Mouse (Mus musculus): ENCODE measurements around the gene Spatc1l. TPM values are rescaled to one million over a fixed set of nuclear protein-coding genes. Genes with fewer than 3 reads are reported as not detected.
A peak's percentile ranks its signal among the peaks of the same experiment; 100 is the strongest.

Gene Spatc1l
- polyA plus RNA-seq, 1 experiment from 2014 or later, result not detected

DNA sequence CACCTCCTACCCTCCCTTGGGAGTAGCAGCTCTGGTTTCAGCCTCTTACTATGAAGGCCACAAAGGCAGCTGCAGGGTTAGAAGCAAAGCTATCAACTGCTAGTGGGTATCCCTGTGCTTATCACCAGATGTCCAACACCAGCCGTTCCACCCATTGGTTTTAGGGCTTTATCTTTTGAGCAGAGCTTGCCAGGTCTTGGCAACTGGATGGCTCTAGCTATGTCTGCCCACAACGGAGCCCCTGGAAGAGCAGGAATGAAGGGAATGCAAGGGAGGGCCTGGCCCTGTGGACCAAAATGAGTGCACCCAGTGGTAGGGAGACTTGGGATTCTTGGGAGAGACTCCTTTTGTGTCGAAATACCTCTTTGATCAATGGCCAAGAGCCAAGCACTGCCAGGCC, 40.6 kb downstream of the Spatc1l start:
- H3K27ac ChIP-seq (replicated peaks), result peak overlapping the region; percentile 36; the same call in 1 of the 2 replicates
- H3K9me3 ChIP-seq, result no peaks in the 10 kb centered on the region
- H3K4me3 ChIP-seq, result no peak overlapping the region
- H3K36me3 ChIP-seq, result peaks cover 67% of the 10 kb centered on the region
- H3K9ac ChIP-seq, result no peak overlapping the region
- peaks cover 11% of the 10 kb centered on the region for H3K4me1 ChIP-seq
- 28% methylated on average over 3 of the region's 3 CpGs for WGBS
- ATAC-seq (ENCODE audit: extremely low read depth, insufficient number of reproducible peaks, low FRiP score, low TSS enrichment), result no peak
- no peaks in the 10 kb centered on the region for H3K27me3 ChIP-seq (replicated peaks)
- no peak overlapping the region for H3K4me2 ChIP-seq

DNA sequence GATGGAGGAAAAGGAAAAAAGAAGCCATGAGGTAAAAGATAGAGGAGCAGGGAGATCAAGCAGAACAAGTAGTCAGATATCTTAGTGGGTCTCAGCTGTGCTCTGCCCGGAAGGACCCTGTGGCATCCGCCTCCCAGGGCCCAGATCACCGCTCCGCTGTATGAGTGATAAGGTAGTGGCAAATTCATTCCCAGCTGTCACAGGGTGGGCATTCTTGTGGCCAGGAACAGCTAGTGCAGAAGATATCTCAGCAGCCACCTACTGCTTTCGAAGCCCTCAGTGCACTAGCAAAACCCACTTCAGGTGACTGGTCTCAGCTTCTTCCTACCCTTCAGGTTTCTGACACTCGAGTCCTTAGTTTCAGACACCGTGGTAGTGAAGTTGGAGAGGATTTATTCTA, 50.4 kb downstream of the Spatc1l start:
- H3K4me2 ChIP-seq, result no peak overlapping the region
- H3K4me3 ChIP-seq, result no peak overlapping the region
- H3K4me1 ChIP-seq, result peaks cover 11% of the 10 kb centered on the region
- H3K27me3 ChIP-seq (replicated peaks), result no peaks in the 10 kb centered on the region
- H3K36me3 ChIP-seq, result peaks cover 67% of the 10 kb centered on the region
- no peaks in the 10 kb centered on the region for H3K9me3 ChIP-seq
- H3K9ac ChIP-seq, result no peak overlapping the region; the same call in 1 of the 2 replicates
- ATAC-seq (ENCODE audit: extremely low read depth, insufficient number of reproducible peaks, low FRiP score, low TSS enrichment), result no peak
- no peak overlapping the region; the same call in 1 of the 2 replicates for H3K27ac ChIP-seq (replicated peaks)
- 52% methylated on average over 7 of the region's 7 CpGs for WGBS

Other genes starting within 250 kb of the Spatc1l start
- gene Dip2a, start 217.0 kb upstream of the Spatc1l start, polyA plus RNA-seq (2015; fragmentation: Nextera tagmentation; extraction: Ambion mirVana), result 7.5 and 8.1 TPM in 2 replicates
- gene AC141477.1, start 121.8 kb upstream of the Spatc1l start, polyA plus RNA-seq (2015; fragmentation: Nextera tagmentation; extraction: Ambion mirVana), result 1.8 TPM in 1 of 2 replicates, not detected in the other
- 9.6 and 9.7 TPM in 2 replicates for gene Pcnt, start 119.5 kb upstream of the Spatc1l start, polyA plus RNA-seq (2015; fragmentation: Nextera tagmentation; extraction: Ambion mirVana)
- not detected in 2 replicates for gene 2610028H24Rik, start 113.2 kb upstream of the Spatc1l start, polyA plus RNA-seq (2015; fragmentation: Nextera tagmentation; extraction: Ambion mirVana)
- gene Mcm3ap, start 93.3 kb upstream of the Spatc1l start, polyA plus RNA-seq (2015; fragmentation: Nextera tagmentation; extraction: Ambion mirVana), result 32.1 and 32.8 TPM in 2 replicates
- gene Ybey, start 93.2 kb upstream of the Spatc1l start, polyA plus RNA-seq (2015; fragmentation: Nextera tagmentation; extraction: Ambion mirVana), result 4.8 and 5.2 TPM in 2 replicates
- gene Lss, start 30.7 kb upstream of the Spatc1l start, polyA plus RNA-seq (2015; fragmentation: Nextera tagmentation; extraction: Ambion mirVana), result 9.5 and 10.7 TPM in 2 replicates
- gene Ftcd, start 13.4 kb downstream of the Spatc1l start, polyA plus RNA-seq (2015; fragmentation: Nextera tagmentation; extraction: Ambion mirVana), result 3.0 and 3.6 TPM in 2 replicates
- 47.1 and 51.6 TPM in 2 replicates for gene Col6a2, start 61.4 kb downstream of the Spatc1l start, polyA plus RNA-seq (2015; fragmentation: Nextera tagmentation; extraction: Ambion mirVana)
- gene Col6a1, start 163.9 kb downstream of the Spatc1l start, polyA plus RNA-seq (2015; fragmentation: Nextera tagmentation; extraction: Ambion mirVana), result 49.6 and 55.5 TPM in 2 replicates

All from heart, embryonic 13.5 days (tissue).